Mouse (Mus musculus) heart, postnatal 4 days (tissue): ENCODE measurements around the gene Magea10. TPM values are rescaled to one million over a fixed set of nuclear protein-coding genes. Genes with fewer than 3 reads are reported as not detected.

Experiments used
- DNase-seq: peaks from one replicate; pipeline ENCODE4 v3.0.0; 2021
- total RNA-seq, 2 experiments: library from RNA; stranded (reverse); gene quantifications; 2 replicates each; pipeline ENCODE4 v1.2.3; 2021

The Magea10 gene
- total RNA-seq = not detected

DNA sequence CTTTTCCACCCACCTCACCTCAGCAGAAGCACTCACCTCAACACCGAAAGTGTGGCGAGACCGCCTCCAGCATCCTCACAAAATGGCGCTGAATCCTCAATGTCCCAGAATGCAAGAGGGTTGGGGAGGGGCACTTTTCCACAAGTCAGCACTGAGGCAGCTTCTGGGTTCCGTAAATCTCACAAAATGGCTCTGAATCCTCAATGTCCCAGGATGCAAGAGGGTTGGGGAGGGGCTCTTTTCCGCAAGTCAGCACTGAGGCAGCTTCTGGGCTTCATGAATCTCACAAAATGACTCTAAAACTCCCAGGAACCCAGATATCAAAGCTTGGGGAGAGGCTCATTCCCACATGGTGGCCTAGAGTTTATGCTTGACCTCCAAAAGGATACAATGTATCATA lies at the start of gene Magea10:
Magea10 (minus strand) TSS at position 101 of the 400 bp plus-strand sequence.
- no peak for DNase-seq

GRCm38 (mm10) chrX:72381972-72382371 lies 4.7 kb downstream of the Magea10 start:
- DNase-seq = no peak

Other genes with a start within 250 kb of the Magea10 start
- gene Magea4, start 164.8 kb downstream of the Magea10 start, total RNA-seq = not detected
- 1 to 10 TPM in 1 of 2 experiments, under 1 TPM in 1; 0.88 to 1.1 TPM for gene Gabre, start 112.1 kb downstream of the Magea10 start, total RNA-seq